Mouse (Mus musculus) thymus, adult 2 months (tissue): ENCODE measurements around the gene Pf4.

Source experiments
- CTCF ChIP-seq: fragments of 200-500 bp; IDR thresholded peaks from 2 replicates; pipeline ENCODE4 v1.5.1; 2012; ENCODE audit warnings: mild to moderate bottlenecking, control low read depth, low read length, moderate library complexity, borderline replicate concordance; ENCODE audit not compliant: control insufficient read depth, poor library complexity, insufficient read depth; ENCODE audit errors: extremely low read depth
- POLR2A ChIP-seq: fragments of 200-500 bp; IDR thresholded peaks from 2 replicates; pipeline ENCODE4 v1.6.1; 2012; ENCODE audit warnings: mild to moderate bottlenecking, low read length, control low read depth, moderate library complexity; ENCODE audit not compliant: control insufficient read depth, poor library complexity, insufficient read depth; ENCODE audit errors: extremely low read depth

GRCm38 (mm10) chr5:90771880-90772653 lies at the start of gene Pf4:
- TF ChIP-seq POLR2A, result no peak
- no peak for TF ChIP-seq CTCF
